Mouse (Mus musculus) layer of hippocampus, postnatal 10 days (tissue): Measurements from ENCODE around the gene Zfp811. TPM values are rescaled to one million over a fixed set of nuclear protein-coding genes. Genes with fewer than 3 reads are reported as not detected.
A peak's percentile ranks its signal among the peaks of the same experiment; 100 is the strongest.

Experiments used
- DNase-seq, 2 experiments: peaks; one replicate each; pipeline ENCODE4 v3.0.0; 2021; ENCODE audit warnings: low spot score in 2 of 2
- total RNA-seq, 2 experiments: library from RNA; stranded (reverse); gene quantifications; 2 replicates each; pipeline ENCODE4 v1.2.3; 2021

Gene Zfp811
- total RNA-seq, 2 experiments from 2014 or later, result 10.3 to 11.2 TPM

- no peak for DNase-seq
These were observed 52.4 kb downstream of the Zfp811 start for GRCm38 (mm10) chr17:32757331-32757730.

- DNase-seq, result peak; percentile 13 to 29
These were observed 56.1 kb downstream of the Zfp811 start for GRCm38 (mm10) chr17:32753634-32754033.

GRCm38 (mm10) chr17:32752813-32753360 lies 56.8 kb downstream of the Zfp811 start:
- DNase-seq, result no peak

GRCm38 (mm10) chr17:32750611-32751010 lies 59.1 kb downstream of the Zfp811 start:
- no peak for DNase-seq

Other genes with a start within 250 kb of the Zfp811 start
- not detected for gene Cyp4f37, start 188.6 kb downstream of the Zfp811 start, total RNA-seq
- not detected for gene Cyp4f40, start 151.0 kb downstream of the Zfp811 start, total RNA-seq
- gene Cyp4f15, start 124.3 kb downstream of the Zfp811 start, total RNA-seq, result 1 to 10 TPM; 4.4 to 5.5 TPM
- 10 to 100 TPM; 74.7 to 79.8 TPM for gene Zfp871, start 21.6 kb downstream of the Zfp811 start, total RNA-seq
- gene Zfp799, start 20.3 kb upstream of the Zfp811 start, total RNA-seq, result 10 to 100 TPM; 23.7 to 27.0 TPM
- 10 to 100 TPM in 1 of 2 experiments, 1 to 10 TPM in 1; 9.7 to 10.4 TPM for gene Zfp870, start 81.7 kb upstream of the Zfp811 start, total RNA-seq
- gene Cyp4f14, start 107.4 kb upstream of the Zfp811 start, total RNA-seq, result 1 to 10 TPM; 2.7 to 4.3 TPM
- 10 to 100 TPM; 16.4 to 19.2 TPM for gene Cyp4f13, start 137.5 kb upstream of the Zfp811 start, total RNA-seq
- 1 to 10 TPM; 5.3 to 5.4 TPM for gene Zfp472, start 155.9 kb upstream of the Zfp811 start, total RNA-seq
- gene Zfp952, start 183.2 kb upstream of the Zfp811 start, total RNA-seq, result 10 to 100 TPM; 15.9 to 16.5 TPM
- 10 to 100 TPM; 17.9 to 22.3 TPM for gene Zfp763, start 223.5 kb upstream of the Zfp811 start, total RNA-seq